Mouse (Mus musculus) CH12.LX (cell line): ENCODE measurements at regions not wholly inside any gene's neighbourhood (a gene's known extent, or its start where the extent isn't known, plus 50 kb on each side); places are given as distances from the start of the nearest gene placed in this dataset.

Source experiments
- DNase-seq: peaks from one replicate; pipeline ENCODE4 v3.0.0-alpha.2; 2013; ENCODE audit errors: extremely low read depth
- H3K27ac ChIP-seq: 2 replicates; pipeline ENCODE4 v1.5.1; 2012; ENCODE audit warnings: low read depth, mild to moderate bottlenecking, control low read depth, moderate library complexity; ENCODE audit not compliant: insufficient read depth
- H3K27me3 ChIP-seq: replicated peaks from 2 replicates; pipeline ENCODE3; 2012; ENCODE audit warnings: inconsistent platforms
- H3K36me3 ChIP-seq, 2 experiments: replicated peaks in 1 of 2; 2 replicates each; pipeline versions ENCODE3 to v1.6.1; 2012; ENCODE audit warnings: inconsistent platforms in 1 of 2, low read length in 1 of 2, mild to moderate bottlenecking in 1 of 2, mixed read lengths in 1 of 2, moderate library complexity in 1 of 2; ENCODE audit not compliant: control insufficient read depth in 1 of 2, insufficient read depth in 1 of 2
- H3K4me1 ChIP-seq, 2 experiments: 2 replicates each; pipeline ENCODE4 v1.6.1; 2012; ENCODE audit warnings: inconsistent platforms in 1 of 2, moderate library complexity in 1 of 2; ENCODE audit not compliant: insufficient read depth in 2 of 2, control insufficient read depth in 1 of 2
- H3K4me2 ChIP-seq: 2 replicates; pipeline ENCODE4 v1.6.1; 2012; ENCODE audit warnings: low read depth, mild to moderate bottlenecking, control low read depth; ENCODE audit not compliant: poor library complexity, insufficient read depth, severe bottlenecking
- H3K4me3 ChIP-seq, 3 experiments: fragments of 150-350 bp in 1 of 3; sonication (generic) in 1 of 3; replicated peaks in 1 of 3; 2 replicates each; pipeline versions ENCODE3 to v1.5.1; 2011 to 2012; ENCODE audit warnings: low read depth in 2 of 3, low read length in 2 of 3, mild to moderate bottlenecking in 2 of 3, moderate library complexity in 2 of 3, control low read depth in 1 of 3, improper control_type of control experiment in 1 of 3, inconsistent platforms in 1 of 3, mixed read lengths in 1 of 3; ENCODE audit not compliant: poor library complexity in 1 of 3
- H3K79me2 ChIP-seq: replicated peaks from 2 replicates; pipeline ENCODE4 v1.6.1; 2012; ENCODE audit warnings: mild to moderate bottlenecking, moderate library complexity; ENCODE audit not compliant: control insufficient read depth, poor library complexity, insufficient read depth, severe bottlenecking; ENCODE audit errors: extremely low read depth
- H3K9ac ChIP-seq: 2 replicates; pipeline ENCODE4 v1.6.1; 2012; ENCODE audit warnings: low read depth, mild to moderate bottlenecking, control low read depth, moderate library complexity; ENCODE audit not compliant: insufficient read depth
- H3K9me3 ChIP-seq: replicated peaks from 2 replicates; pipeline ENCODE3; 2012; ENCODE audit warnings: low read length, inconsistent platforms, mixed read lengths
- BHLHE40 ChIP-seq: IDR thresholded peaks from 2 replicates; pipeline ENCODE4 v1.6.1; 2011; ENCODE audit warnings: mild to moderate bottlenecking, low read depth, low read length, improper control_type of control experiment
- CHD1 ChIP-seq: IDR thresholded peaks from 2 replicates; pipeline ENCODE4 v1.6.1; 2012; ENCODE audit warnings: low read depth, low read length, improper control_type of control experiment, inconsistent platforms
- E2F4 ChIP-seq: IDR thresholded peaks from 2 replicates; pipeline ENCODE4 v1.6.1; 2011; ENCODE audit warnings: low read depth, low read length, improper control_type of control experiment; ENCODE audit not compliant: insufficient replicate concordance
- ELF1 ChIP-seq: IDR thresholded peaks from 2 replicates; pipeline ENCODE4 v1.6.1; 2014; ENCODE audit warnings: low read depth, mild to moderate bottlenecking, inconsistent platforms, low read length, improper control_type of control experiment
- GABPA ChIP-seq: IDR thresholded peaks from 2 replicates; pipeline ENCODE4 v1.6.1; 2012; ENCODE audit warnings: low read depth, low read length, improper control_type of control experiment, inconsistent platforms; ENCODE audit not compliant: insufficient replicate concordance
- JUN ChIP-seq: IDR thresholded peaks from 2 replicates; pipeline ENCODE4 v1.6.1; 2011; ENCODE audit warnings: low read depth, mild to moderate bottlenecking, low read length, improper control_type of control experiment, moderate library complexity; ENCODE audit not compliant: insufficient read depth
- JUND ChIP-seq: conservative IDR thresholded peaks from 2 replicates; pipeline ENCODE4 v1.6.1; 2011; ENCODE audit warnings: low read depth, low read length, improper control_type of control experiment
- MAX ChIP-seq: IDR thresholded peaks from 2 replicates; pipeline ENCODE4 v1.6.1; 2011; ENCODE audit warnings: low read length, improper control_type of control experiment
- MEF2A ChIP-seq: IDR thresholded peaks from 2 replicates; pipeline ENCODE4 v1.6.1; 2014; ENCODE audit warnings: low read depth, mild to moderate bottlenecking, inconsistent platforms, low read length, improper control_type of control experiment, borderline replicate concordance
- MXI1 ChIP-seq: IDR thresholded peaks from 2 replicates; pipeline ENCODE4 v1.6.1; 2011; ENCODE audit warnings: mild to moderate bottlenecking, low read depth, low read length, improper control_type of control experiment
- MYC ChIP-seq: IDR thresholded peaks from 2 replicates; pipeline ENCODE4 v1.6.1; 2011; ENCODE audit warnings: low read depth, mild to moderate bottlenecking, improper control_type of control experiment, low read length
- PAX5 ChIP-seq: IDR thresholded peaks from 2 replicates; pipeline ENCODE4 v1.6.1; 2012; ENCODE audit warnings: low read length, inconsistent platforms, mixed read lengths
- POLR2A ChIP-seq: IDR thresholded peaks from 2 replicates; pipeline ENCODE4 v1.6.1; 2011; ENCODE audit warnings: low read depth, mild to moderate bottlenecking, improper control_type of control experiment, low read length
- RAD21 ChIP-seq: IDR thresholded peaks from 2 replicates; pipeline ENCODE4 v1.6.1; 2011; ENCODE audit warnings: low read depth, mild to moderate bottlenecking, low read length, improper control_type of control experiment, moderate library complexity
- RCOR1 ChIP-seq: conservative IDR thresholded peaks from 2 replicates; pipeline ENCODE4 v1.6.1; 2012; ENCODE audit warnings: low read depth, mild to moderate bottlenecking, inconsistent platforms, low read length, improper control_type of control experiment
- SIN3A ChIP-seq: IDR thresholded peaks from 2 replicates; pipeline ENCODE4 v1.6.1; 2012; ENCODE audit warnings: low read length, improper control_type of control experiment, inconsistent platforms
- SMC3 ChIP-seq: IDR thresholded peaks from 2 replicates; pipeline ENCODE4 v1.6.1; 2011; ENCODE audit warnings: low read depth, low read length, improper control_type of control experiment
- UBTF ChIP-seq: IDR thresholded peaks from 2 replicates; pipeline ENCODE4 v1.6.1; 2012; ENCODE audit warnings: low read depth, mild to moderate bottlenecking, inconsistent platforms, low read length, improper control_type of control experiment, moderate library complexity
- USF2 ChIP-seq: conservative IDR thresholded peaks from 2 replicates; pipeline ENCODE4 v1.6.1; 2011; ENCODE audit warnings: low read depth, low read length, improper control_type of control experiment
- ZC3H11A ChIP-seq: IDR thresholded peaks from 2 replicates; pipeline ENCODE4 v1.6.1; 2012; ENCODE audit warnings: low read depth, mild to moderate bottlenecking, inconsistent platforms, low read length, improper control_type of control experiment
- ZMIZ1 ChIP-seq: IDR thresholded peaks from 2 replicates; pipeline ENCODE4 v1.6.1; 2012; ENCODE audit warnings: low read depth, mild to moderate bottlenecking, inconsistent platforms, low read length, improper control_type of control experiment
- ZNF384 ChIP-seq: IDR thresholded peaks from 2 replicates; pipeline ENCODE4 v1.6.1; 2012; ENCODE audit warnings: low read depth, low read length, improper control_type of control experiment, inconsistent platforms
- dilution Hi-C: fragments of 300-500 bp; cut with MboI; formaldehyde crosslinking; loops from 2 replicates; pipeline ENCODE4 v1.14.3; 2020; ENCODE audit warnings: low sequenced_read_pairs; ENCODE audit not compliant: extremely low pct_unique_long_range_greater_than_20kb, extremely low pct_ligation_motif_present
- in situ Hi-C: fragments of 300-500 bp; cut with MboI; formaldehyde crosslinking; loops from 3 replicates; pipeline ENCODE4 v1.14.3; 2019; ENCODE audit warnings: low sequenced_read_pairs, low pct_ligation_motif_present, low pct_unique_long_range_greater_than_20kb, mixed read lengths

DNA sequence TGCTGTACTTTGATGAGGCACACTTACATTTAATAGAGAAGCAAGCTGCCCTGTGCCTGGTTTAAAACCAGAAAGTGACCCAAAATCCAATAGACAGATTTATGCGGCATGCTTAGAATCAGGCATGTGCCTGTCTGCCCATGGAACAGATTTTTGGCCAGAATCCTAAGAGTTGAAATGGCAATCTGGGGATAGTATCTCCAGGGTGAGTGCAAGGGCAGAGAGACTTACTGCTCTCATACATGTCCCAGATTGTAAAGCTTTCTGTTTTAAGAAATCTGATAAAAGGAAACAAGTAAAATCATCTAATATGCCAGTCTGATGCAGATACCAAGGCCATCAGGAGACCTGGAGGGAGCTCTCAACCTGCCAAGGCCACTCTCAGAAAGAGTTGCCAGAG lies 507.0 kb downstream of the Cntn6 start:
- no peak for DNase-seq
- H3K27ac ChIP-seq, result no peak overlapping the region
- no peaks in the 10 kb centered on the region for H3K27me3 ChIP-seq
- dilution Hi-C loops, result no loop called here
- H3K79me2 ChIP-seq, result no peaks in the 10 kb centered on the region
- H3K4me3 ChIP-seq, result no peak overlapping the region
- in situ Hi-C loops, result no loop called here
- TF ChIP-seq BHLHE40 (no peak), ELF1 (no peak), CHD1 (no peak), JUND (no peak)
- TF ChIP-seq, all 38 proteins: peak for 0
- Histone ChIP-seq H3K9me3 (peaks cover 48% of the 10 kb centered on the region), H3K4me2 (no peak overlapping the region), H3K4me1 (no peaks in the 10 kb centered on the region), H3K36me3 (no peaks in the 10 kb centered on the region), H3K9ac (no peak overlapping the region)

DNA sequence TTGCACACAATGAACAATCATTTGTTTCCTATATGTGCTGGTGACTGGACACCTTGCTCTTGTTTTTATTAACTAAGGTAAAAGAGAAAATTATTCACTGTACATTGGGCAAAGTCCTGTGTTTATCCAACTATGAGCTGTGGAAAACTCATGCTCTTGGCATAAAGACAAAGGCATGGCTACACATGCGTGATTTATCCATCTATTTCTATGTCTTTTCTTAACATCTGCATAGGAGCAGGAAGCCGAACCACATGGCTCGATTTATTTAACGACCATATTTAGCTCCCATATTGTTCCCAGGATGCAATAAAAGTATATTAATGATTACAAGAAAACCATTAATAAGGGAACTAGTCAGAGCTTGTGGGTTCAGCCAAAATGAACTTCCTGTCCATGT lies 528.1 kb downstream of the Cntn6 start:
- H3K27me3 ChIP-seq, result no peaks in the 10 kb centered on the region
- dilution Hi-C loops (no loop called here), in situ Hi-C loops (no loop called here)
- H3K9ac ChIP-seq, result no peak overlapping the region
- DNase-seq, result no peak
- H3K27ac ChIP-seq, result no peak overlapping the region
- no peaks in the 10 kb centered on the region for H3K36me3 ChIP-seq
- TF ChIP-seq MEF2A (no peak), BHLHE40 (no peak), ZNF384 (no peak), SIN3A (no peak), ZC3H11A (no peak), GABPA (no peak), ZMIZ1 (no peak), E2F4 (no peak), MXI1 (no peak), JUN (no peak), RAD21 (no peak), SMC3 (no peak), RCOR1 (no peak), PAX5 (no peak), USF2 (no peak), UBTF (no peak), POLR2A (no peak), MAX (no peak), MYC (no peak)
- peaks cover 13% of the 10 kb centered on the region for H3K9me3 ChIP-seq
- no peaks in the 10 kb centered on the region for H3K79me2 ChIP-seq
- H3K4me3 ChIP-seq, result no peak overlapping the region
- no peak overlapping the region for H3K4me2 ChIP-seq
- H3K4me1 ChIP-seq, result no peaks in the 10 kb centered on the region
